Mouse (Mus musculus) E14TG2a.4 (cell line): ENCODE results near the gene Map1lc3b.

Experiments
- CTCF ChIP-seq: conservative IDR thresholded peaks from 2 replicates; pipeline ENCODE4 v1.5.1; 2014; ENCODE audit warnings: low read length
- NANOG ChIP-seq: IDR thresholded peaks from 2 replicates; pipeline ENCODE4 v1.6.1; 2014; ENCODE audit warnings: borderline replicate concordance, low read length, mixed read lengths

DNA sequence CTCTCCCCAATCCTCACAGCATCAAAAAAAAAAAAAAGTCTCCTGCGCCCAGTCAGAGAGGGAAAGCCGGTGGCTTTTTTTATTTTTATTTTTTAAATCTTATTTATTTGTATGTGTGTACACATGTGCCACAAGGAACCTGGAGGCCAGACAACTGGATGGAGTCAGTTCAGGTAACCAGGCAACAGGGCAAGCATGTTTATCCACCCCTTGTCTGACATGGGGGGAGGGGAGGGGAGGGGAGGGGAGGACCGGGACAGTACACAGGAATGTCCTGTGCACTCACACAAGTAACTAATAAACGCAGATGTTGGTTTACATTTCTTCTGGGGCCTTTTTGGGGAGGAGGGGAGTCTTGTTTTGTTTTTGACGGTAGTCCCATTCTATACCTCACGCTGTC lies 26.5 kb upstream of the Map1lc3b start:
- no peak for TF ChIP-seq CTCF
- TF ChIP-seq NANOG: no peak
